Mouse (Mus musculus) granulocyte monocyte progenitor cell, adult 5-6 weeks (primary cell): Measurements from ENCODE around the gene Nufip1. TPM values are rescaled to one million over a fixed set of nuclear protein-coding genes. Genes with fewer than 3 reads are reported as not detected.
A peak's percentile ranks its signal among the peaks of the same experiment; 100 is the strongest.

Experiments
- ATAC-seq: replicated peaks from 2 replicates; pipeline ENCODE4 v1.8.0; 2016; ENCODE audit warnings: mild to moderate bottlenecking, moderate TSS enrichment, inconsistent platforms; ENCODE audit not compliant: poor library complexity, severe bottlenecking
- total RNA-seq, 2 experiments: library from RNA; stranded (forward) in 1 of 2; stranded (reverse) in 1 of 2; fragments of 200-712, 200-1000 nt in 1 of 2; fragments of >200 nt in 1 of 2; fragmentation: Nextera tagmentation in 1 of 2; gene quantifications; 2 replicates each; pipeline ENCODE4 v1.2.3; 2014 to 2017

Gene Nufip1
- total RNA-seq, 2 experiments from 2014 or later, result 20.3 to 29.9 TPM

GRCm38 (mm10) chr14:76175808-76176207 lies 65.1 kb downstream of the Nufip1 start:
- ATAC-seq, result no peak

- no peak for ATAC-seq
These were observed 66.5 kb downstream of the Nufip1 start for GRCm38 (mm10) chr14:76177230-76177629.

DNA sequence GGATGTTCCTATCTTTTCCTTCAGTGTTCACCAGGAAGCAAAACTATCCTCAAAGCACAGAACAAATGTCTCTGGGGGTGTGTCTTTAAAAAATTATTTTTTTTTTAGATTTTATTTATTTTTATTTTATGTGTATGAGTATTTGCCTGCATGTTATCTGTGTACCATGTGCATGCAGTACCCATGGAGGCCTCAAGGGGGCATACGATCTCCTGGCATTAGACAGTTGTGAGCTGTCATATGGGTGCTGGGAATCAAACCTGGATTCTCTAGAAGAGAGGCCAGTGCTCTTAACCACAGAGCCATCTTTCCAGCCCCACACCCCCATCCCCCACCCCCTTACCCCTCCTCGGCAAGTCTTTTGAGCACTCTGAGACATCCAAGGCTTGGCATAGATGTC lies 67.8 kb downstream of the Nufip1 start:
- ATAC-seq, result no peak

GRCm38 (mm10) chr14:76179343-76179742 lies 68.7 kb downstream of the Nufip1 start:
- ATAC-seq, result peak; percentile 96

DNA sequence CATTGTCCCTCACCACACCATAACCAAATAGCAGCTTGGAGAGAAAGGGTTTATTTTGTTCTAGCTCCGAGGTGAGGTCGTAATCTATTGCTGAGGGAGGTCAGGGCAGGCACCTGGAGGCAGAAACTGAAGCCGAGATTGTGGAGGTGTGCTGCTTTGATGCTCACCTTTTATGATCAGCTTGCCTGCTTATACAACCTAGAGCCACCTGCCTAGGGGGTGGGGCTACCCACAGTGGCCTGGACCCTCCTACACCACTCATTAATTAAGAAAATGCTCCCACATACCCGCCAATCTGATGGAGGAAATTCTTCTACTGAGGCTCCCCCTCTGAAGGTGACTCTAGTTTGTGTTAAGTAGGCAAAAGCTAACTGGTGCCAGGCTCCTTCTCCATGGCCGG lies 74.7 kb downstream of the Nufip1 start:
- no peak for ATAC-seq

- ATAC-seq, result no peak
These were observed 75.6 kb downstream of the Nufip1 start for GRCm38 (mm10) chr14:76186299-76186698.

Other genes with a start within 250 kb of the Nufip1 start
- not detected in 2 replicates for gene Kctd4, start 155.9 kb upstream of the Nufip1 start, total RNA-seq (2014; fragmentation: Nextera tagmentation)
- gene Kctd4, start 155.9 kb upstream of the Nufip1 start, total RNA-seq (2017), result 0.04 TPM in 1 of 2 replicates, not detected in the other
- 55.9 and 63.7 TPM in 2 replicates for gene Gtf2f2, start 100.0 kb upstream of the Nufip1 start, total RNA-seq (2014; fragmentation: Nextera tagmentation)
- 96.4 and 98.2 TPM in 2 replicates for gene Gtf2f2, start 100.0 kb upstream of the Nufip1 start, total RNA-seq (2017)
- 20.4 and 22.4 TPM in 2 replicates for gene Gpalpp1, start 131 bp upstream of the Nufip1 start, total RNA-seq (2014; fragmentation: Nextera tagmentation)
- gene Gpalpp1, start 131 bp upstream of the Nufip1 start, total RNA-seq (2017), result 31.5 and 35.1 TPM in 2 replicates